10 mouse cellular contexts compared by ENCODE assay signal in genomic region chr6:119186658-119187057, GRCm38 (mm10). TPM values are rescaled to one million over a fixed set of nuclear protein-coding genes. Genes with fewer than 3 reads are reported as not detected.
DNase-seq lines count a peak whose midpoint lies in the region; ATAC-seq lines count a peak whose summit lies in the region.
"Had no signal": no experiment of that assay in that cellular context is flagged by ENCODE, and none has a peak within 500 bp of the region (broad histone marks: within the 10 kb centered on the region; RNA-seq: fewer than 3 reads in every experiment).

No protein-coding gene starts in this region.

- H3K9me3 ChIP-seq in heart, embryonic 12.5 days (replicated peaks), result no peaks in the 10 kb centered on the region
- H3K9me3 ChIP-seq: limb, embryonic 12.5 days had no signal

- intact Hi-C loops in gastrocnemius, postnatal 14 days (cut with DNase I; ENCODE audit: low total_unique reads), result no loop called here

- H3K4me2 ChIP-seq in heart, embryonic 12.5 days, result no peak overlapping the region
- H3K4me2 ChIP-seq: heart, embryonic 11.5 days; limb, embryonic 12.5 days had no signal

- H3K4me1 ChIP-seq in heart, embryonic 12.5 days (replicated peaks), result peaks cover 82% of the 10 kb centered on the region
- H3K4me1 ChIP-seq: limb, embryonic 12.5 days had no signal

- ATAC-seq in heart, embryonic 12.5 days (ENCODE audit: insufficient number of reproducible peaks, low FRiP score), result no peak

- H3K27me3 ChIP-seq in heart, embryonic 12.5 days (replicated peaks), result peaks cover 7% of the 10 kb centered on the region; the same call in 1 of the 2 replicates
- H3K27me3 ChIP-seq: limb, embryonic 12.5 days had no signal

- H3K4me3 ChIP-seq in heart, embryonic 12.5 days, result no peak overlapping the region
- H3K4me3 ChIP-seq: limb, embryonic 12.5 days had no signal

- WGBS in heart, embryonic 12.5 days, result 62% methylated on average over 8 of the region's 8 CpGs

- H3K27ac ChIP-seq in heart, embryonic 12.5 days (ENCODE audit: poor library complexity, severe bottlenecking), result peak overlapping the region; percentile 25; the same call in 1 of the 2 replicates
- H3K27ac ChIP-seq: limb, embryonic 12.5 days had no signal

- H3K36me3 ChIP-seq in heart, embryonic 12.5 days, result peaks cover 36% of the 10 kb centered on the region

- H3K9ac ChIP-seq in heart, embryonic 12.5 days, result no peak overlapping the region
- H3K9ac ChIP-seq: limb, embryonic 12.5 days had no signal

- no peak for DNase-seq in heart, adult 18-20 months
- DNase-seq in right cerebral cortex, adult 18-20 months, result peak; percentile 25
- DNase-seq in right cerebral cortex, postnatal 36 days (ENCODE audit: low spot score in 2 of 2), result no peak
- DNase-seq in embryo, embryonic 10.5 days (ENCODE audit: low spot score), result peak; percentile 31
- DNase-seq in thymus, postnatal 14 days, result peak; percentile 25
- no peak for DNase-seq in gastrocnemius, postnatal 4 days (ENCODE audit: low spot score in 2 of 2)
- no peak for DNase-seq in gastrocnemius, postnatal 14 days

RNA-seq across cellular contexts. Expression of gene Cacna1c, which starts 9.6 kb away (rescaled TPM):
- polyA plus RNA-seq in heart, embryonic 12.5 days (2016; fragmentation: Nextera tagmentation; extraction: Ambion mirVana), result 58.1 and 63.4 TPM in 2 replicates
- 100 to 1,000 TPM; 201 to 225 TPM for total RNA-seq in heart, adult 18-20 months (2021)
- total RNA-seq in gastrocnemius, postnatal 4 days (2021), result 1 to 10 TPM; 7.5 to 9.9 TPM
- total RNA-seq in gastrocnemius, postnatal 14 days (2021), result 1 to 10 TPM; 3.6 to 4.9 TPM

RNA-seq across cellular contexts. Expression of gene Dcp1b, which starts 11.6 kb away (rescaled TPM):
- polyA plus RNA-seq in heart, embryonic 12.5 days (2016; fragmentation: Nextera tagmentation; extraction: Ambion mirVana), result 6.3 TPM in 2 replicates
- 1 to 10 TPM in 1 of 2 experiments, under 1 TPM in 1; 0.92 to 3.0 TPM for total RNA-seq in heart, adult 18-20 months (2021)
- 1 to 10 TPM; 7.3 to 8.0 TPM for total RNA-seq in gastrocnemius, postnatal 4 days (2021)
- total RNA-seq in gastrocnemius, postnatal 14 days (2021), result 1 to 10 TPM; 4.2 to 4.3 TPM

RNA-seq across cellular contexts. Expression of gene Cacna2d4, which starts 49.7 kb away (rescaled TPM):
- polyA plus RNA-seq in heart, embryonic 12.5 days (2016; fragmentation: Nextera tagmentation; extraction: Ambion mirVana), result not detected in 2 replicates
- not detected for total RNA-seq in heart, adult 18-20 months (2021)
- total RNA-seq in gastrocnemius, postnatal 4 days (2021), result under 1 TPM; 0.78 to 0.83 TPM
- total RNA-seq in gastrocnemius, postnatal 14 days (2021), result 1 to 10 TPM in 1 of 2 experiments, under 1 TPM in 1; 0.86 to 1.0 TPM
- polyA plus RNA-seq: heart, embryonic 11.5 days; limb, embryonic 12.5 days had no signal

Comparison
In these comparisons a context has a peak if more than half of its experiments do, and no peak if none do; other contexts are left out.
1. DNase-seq: peak in right cerebral cortex, adult 18-20 months (single experiment), embryo, embryonic 10.5 days (single experiment) and thymus, postnatal 14 days (single experiment); none in heart, adult 18-20 months (0 of 2), right cerebral cortex, postnatal 36 days (0 of 2), gastrocnemius, postnatal 4 days (0 of 2) and gastrocnemius, postnatal 14 days (single experiment).
2. RNA of gene Cacna1c, which starts 9.6 kb away (total RNA-seq): 201 to 225 TPM in heart, adult 18-20 months; 7.5 to 9.9 TPM in gastrocnemius, postnatal 4 days and 3.6 to 4.9 TPM in gastrocnemius, postnatal 14 days; every median in the first group is over 10 times any median in the second.